Mouse (Mus musculus): ENCODE results near the gene Mogat2.

DNA sequence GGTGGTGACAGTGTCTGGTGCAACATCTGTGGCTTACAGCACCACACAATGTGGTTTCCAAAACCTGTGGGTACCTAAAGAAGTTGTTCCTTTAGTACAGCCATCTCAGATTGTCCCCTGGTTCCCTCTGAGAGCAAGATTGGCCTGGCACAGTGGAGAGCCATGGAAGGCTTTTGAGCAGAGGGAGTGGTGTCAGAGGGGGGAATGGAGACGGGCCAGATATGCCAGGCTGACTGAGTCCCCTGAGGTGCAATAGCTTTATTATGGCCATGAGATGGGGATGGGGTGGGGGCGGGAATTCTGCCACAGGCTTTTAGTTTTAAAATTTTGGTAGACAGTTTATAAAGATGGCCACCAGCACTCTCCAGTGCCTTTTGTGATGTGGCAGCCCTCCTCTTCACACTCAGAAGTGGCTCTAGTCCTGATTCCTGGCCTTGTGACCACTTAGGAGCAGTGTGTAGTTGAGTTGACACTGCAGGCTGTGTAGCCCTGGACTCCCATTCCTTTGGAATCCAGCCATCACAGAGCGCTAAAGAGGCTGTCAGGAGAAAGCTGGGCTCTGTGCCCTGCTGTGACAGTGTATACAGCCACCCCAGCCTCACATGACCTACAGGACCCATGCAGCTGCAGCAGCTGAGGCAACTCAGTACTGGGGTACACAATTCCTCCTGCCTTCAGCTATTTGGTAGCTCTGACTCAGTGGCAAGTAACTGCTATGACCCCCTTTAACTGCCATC, 20.9 kb downstream of the Mogat2 start:
- no peak for TF ChIP-seq POLR2A (IDR thresholded peaks at IDR 0.05; ENCODE audit: insufficient read depth, low read depth, low read length)
- TF ChIP-seq CTCF (IDR thresholded peaks at IDR 0.05; ENCODE audit: insufficient read depth, low read depth, low read length), result no peak
